Mouse (Mus musculus): Measurements from ENCODE around the gene Prm2. TPM values are rescaled to one million over a fixed set of nuclear protein-coding genes. Genes with fewer than 3 reads are reported as not detected.

Prm2 gene
- not detected for total RNA-seq (2021)
- long read RNA-seq, experiment 1 = 0 reads
- long read RNA-seq, experiment 2 = 0 reads

- DNase-seq = no peak
Observed at GRCm38 (mm10) chr16:10796034-10796433, at the start of gene Prm2. Gene Prm2 (minus strand): TSS chr16:10796134.

DNA sequence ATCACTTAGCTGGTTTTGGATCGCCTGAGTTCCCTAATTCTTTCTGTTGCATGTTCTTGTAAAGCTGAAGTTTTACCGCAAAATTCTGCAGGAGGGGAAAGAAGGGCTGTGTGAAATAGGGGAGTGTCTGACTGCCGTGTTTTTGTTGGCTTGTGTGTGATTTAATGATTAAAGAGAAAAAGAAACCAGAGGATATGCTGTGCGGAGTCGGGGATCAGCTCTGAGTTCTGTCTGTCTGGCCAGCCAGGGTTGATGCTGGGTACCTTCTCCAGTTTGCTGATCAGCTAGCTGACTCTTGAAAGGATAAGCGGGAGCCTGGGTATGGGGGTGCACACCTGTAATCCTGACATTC is 48.4 kb upstream of the Prm2 start:
- no peak for DNase-seq

GRCm38 (mm10) chr16:10843486-10844318 is 47.8 kb upstream of the Prm2 start:
- no peak for DNase-seq

- no peak for DNase-seq
Observed at GRCm38 (mm10) chr16:10842282-10842855, 46.4 kb upstream of the Prm2 start.

DNA sequence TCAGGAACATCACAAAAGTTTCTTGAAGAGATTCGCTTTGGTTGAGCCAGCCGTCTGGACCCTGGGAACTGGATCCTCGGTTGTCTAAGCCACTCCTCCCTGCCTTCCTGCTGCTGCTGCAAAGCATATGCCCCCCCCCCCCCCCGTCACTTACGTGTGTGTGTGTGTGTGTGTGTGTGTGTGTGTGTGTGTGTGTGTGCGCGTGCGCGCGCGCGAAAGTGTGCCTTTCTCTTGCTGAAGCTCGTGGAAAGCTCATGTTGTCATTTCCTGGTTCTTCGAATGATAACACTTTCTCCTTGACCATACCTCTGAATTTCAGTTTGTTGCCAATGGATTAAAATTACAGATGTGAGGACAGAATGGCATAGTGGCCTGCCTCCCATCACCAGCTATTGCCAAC is 44.1 kb upstream of the Prm2 start:
- DNase-seq = no peak

GRCm38 (mm10) chr16:10838487-10839245 is 42.7 kb upstream of the Prm2 start:
- DNase-seq = no peak

GRCm38 (mm10) chr16:10837903-10838302 is 42.0 kb upstream of the Prm2 start:
- no peak for DNase-seq

DNA sequence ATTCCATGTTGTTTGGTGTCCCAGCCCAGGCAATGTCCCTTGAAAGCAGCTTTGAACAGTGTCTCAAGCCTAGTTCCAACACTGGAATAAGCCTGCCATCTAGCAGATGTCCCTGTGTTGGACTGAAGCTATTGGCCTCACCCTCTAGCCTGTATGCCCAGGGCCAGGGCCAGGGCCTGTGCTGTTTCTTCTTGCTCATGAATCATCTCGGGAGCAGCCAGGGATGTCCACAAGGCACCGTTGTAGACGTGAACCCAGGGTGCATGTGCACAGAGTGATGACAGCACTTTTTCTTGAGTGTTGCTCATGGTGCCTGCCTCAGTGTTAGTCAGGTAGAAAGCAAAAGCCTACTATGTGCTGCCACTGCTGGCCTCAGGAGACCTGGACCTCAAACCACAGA is 41.3 kb upstream of the Prm2 start:
- DNase-seq = no peak

DNA sequence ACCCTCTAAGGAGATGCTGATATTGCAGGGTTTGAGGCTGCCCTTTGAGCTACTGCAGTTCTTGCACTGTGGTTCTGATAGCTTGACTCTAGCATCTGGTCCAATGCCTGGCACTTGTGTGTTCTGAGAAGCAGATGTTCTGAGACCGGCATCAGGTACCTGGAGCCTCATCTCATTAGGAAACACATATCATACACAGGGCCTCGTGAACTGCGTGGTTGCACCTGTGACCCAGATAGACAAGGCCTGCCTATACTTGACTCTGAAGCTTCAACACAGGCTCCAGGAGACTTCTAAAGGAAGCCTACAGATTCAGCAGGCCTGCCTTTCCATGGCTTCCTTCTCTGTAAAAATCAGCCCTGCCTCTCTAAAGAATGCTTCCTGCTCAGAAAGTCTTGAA is 40.5 kb upstream of the Prm2 start:
- DNase-seq = no peak

- DNase-seq = peak; percentile 86
Observed at GRCm38 (mm10) chr16:10834911-10835587, 39.1 kb upstream of the Prm2 start, which contains the start of gene Rmi2. Gene Rmi2 (plus strand): TSS chr16:10835059.

DNA sequence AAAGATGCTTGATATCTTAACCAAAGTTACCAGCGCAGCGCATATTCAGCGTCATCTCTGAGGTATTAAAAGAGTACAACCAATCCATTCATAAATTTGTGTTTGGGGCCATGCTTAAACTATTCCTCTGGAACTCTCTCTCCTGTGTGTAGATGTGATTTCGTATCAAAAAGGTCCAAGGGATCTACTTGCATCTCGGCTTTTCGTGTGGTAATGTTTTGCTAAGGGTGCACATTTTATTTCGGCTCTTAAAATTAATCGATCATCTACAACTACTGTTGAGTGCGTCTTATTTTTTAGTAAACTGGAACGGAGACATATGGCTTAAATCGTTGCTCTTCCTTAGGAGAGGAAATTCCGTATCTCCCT is 38.6 kb upstream of the Prm2 start:
- DNase-seq = no peak

DNA sequence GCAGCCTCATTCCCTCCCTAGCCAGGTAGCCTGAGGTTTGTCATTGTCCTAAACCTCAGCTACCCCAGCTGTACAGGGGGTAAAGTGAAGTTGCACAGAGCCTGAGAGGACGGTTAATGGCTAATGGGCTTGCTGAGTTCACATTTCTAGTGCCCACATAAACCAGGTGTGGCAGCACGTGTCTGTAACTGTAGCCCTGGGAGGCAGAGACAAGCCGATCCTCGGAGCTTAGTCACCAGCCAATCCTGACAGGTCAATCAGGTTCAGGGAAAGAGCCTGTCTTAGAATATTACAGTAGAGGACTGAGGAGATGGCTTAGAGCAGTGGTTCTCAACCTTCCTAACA is 32.5 kb upstream of the Prm2 start:
- DNase-seq = no peak

DNA sequence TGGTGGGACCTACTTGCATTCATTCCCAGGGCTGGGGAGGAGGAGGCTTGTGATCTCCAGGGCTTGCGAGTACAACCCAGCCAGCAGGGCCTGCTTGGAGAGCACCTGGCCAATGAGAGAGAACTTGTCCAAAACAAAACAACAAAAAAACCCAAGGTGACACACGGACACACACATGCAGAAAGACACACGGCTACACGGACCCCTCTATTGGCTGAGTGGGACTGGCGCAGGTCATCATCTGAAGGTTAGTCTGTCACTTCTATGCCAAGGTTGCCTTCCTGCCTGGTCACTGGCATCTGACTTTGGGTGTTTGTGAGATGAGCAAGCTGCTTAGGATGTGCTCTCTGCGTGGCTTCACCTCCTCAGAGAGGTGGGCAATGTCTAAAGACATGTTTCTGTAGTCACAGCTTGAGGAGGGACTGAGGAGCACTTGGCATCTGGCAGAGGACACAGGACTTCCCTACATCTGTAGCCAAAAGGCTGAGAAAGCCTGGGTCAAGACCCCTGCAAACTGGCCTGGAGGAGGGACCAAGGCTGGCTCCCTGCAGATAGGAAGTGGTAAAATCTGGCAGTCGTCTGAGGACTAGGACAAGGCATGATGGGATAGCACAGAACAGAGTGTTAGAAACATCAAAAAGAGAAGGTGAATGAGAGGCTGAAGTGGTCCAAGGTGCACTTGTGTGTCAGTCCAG is 32.0 kb upstream of the Prm2 start:
- DNase-seq = no peak

- no peak for DNase-seq
Observed at GRCm38 (mm10) chr16:10827269-10827668, 31.3 kb upstream of the Prm2 start.

GRCm38 (mm10) chr16:10825840-10826239 is 29.9 kb upstream of the Prm2 start:
- no peak for DNase-seq

DNA sequence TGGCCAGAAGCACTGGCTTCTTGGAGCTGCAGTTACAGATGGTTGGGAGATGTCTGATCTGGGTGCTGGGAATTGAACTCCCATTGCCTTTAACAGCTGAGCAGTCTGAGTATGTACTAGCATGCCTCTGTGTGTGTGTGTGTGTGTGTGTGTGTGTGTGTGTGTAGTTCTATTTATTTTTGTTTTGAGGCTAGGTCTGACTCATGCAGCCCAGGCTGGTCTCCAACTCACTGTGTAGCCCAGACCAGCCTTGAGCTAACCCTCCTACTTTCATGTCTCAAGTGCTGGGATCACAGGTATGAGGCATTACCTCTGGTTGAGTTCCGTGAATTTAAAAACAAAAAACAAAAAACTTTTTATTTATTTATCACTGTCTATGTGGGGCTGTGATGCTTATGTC is 28.6 kb upstream of the Prm2 start:
- DNase-seq = no peak

DNA sequence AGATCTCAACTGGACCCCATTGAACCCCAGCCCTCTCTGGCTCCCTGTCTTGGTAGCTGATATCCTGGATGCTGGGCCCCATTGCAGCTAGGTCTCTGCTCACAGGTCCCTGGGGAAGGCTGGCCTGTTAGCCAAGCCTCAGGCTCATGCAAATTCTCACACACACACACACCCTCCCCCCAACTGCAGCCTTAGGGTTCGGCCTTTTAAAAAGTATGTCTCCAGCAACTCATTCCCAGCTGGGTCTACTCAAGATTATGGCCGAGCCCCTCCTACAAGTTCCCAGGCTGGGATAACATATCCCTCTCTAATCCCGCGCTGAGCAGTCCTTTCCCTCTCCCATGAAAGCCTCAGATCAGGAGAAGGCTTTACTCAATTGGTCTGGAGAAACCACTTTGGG is 25.5 kb upstream of the Prm2 start:
- no peak for DNase-seq

- no peak for DNase-seq
Observed at GRCm38 (mm10) chr16:10819966-10820365, 24.0 kb upstream of the Prm2 start.

- DNase-seq = no peak
Observed at GRCm38 (mm10) chr16:10818579-10819135, 22.7 kb upstream of the Prm2 start.

DNA sequence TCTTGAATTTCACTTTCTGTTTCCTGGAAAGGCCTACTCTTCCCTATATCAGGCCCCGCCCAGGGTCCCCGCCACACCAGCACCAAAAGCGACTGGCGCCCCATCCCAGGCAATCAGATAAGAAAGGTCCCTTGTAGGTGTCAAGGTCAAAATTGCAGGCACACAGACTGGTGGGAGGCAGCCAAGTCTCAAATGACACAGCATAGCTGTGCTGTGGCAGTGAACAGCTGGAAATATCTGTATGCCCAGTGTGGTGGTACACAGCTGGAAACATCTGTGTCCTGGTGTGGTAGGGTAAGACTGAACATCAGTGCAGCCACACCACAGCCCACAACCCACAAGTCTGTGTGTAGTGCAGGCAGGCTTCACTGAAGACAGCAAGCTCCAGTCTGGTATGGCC is 18.9 kb upstream of the Prm2 start:
- DNase-seq = no peak

DNA sequence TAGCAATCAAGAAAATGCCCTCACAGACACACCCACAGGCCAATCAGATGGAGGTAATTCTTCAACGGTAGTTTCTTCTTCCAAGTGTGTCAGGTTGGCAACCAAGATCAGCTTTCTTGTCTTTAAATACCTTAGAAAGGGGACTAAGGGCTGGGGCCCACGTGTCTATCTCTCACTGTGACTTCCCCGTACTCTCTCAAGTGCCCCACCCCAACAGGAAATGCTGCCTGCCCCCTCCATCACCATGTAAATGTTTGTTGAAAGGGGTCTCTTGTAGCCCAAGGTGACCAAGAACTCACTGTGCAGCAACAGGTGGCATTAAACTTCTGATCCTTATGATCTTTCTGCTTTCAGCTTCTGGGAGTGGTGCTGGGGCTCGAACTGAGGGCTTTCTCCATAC is 17.8 kb upstream of the Prm2 start:
- no peak for DNase-seq

- no peak for DNase-seq
Observed at GRCm38 (mm10) chr16:10812865-10813371, 17.0 kb upstream of the Prm2 start, which contains the start of gene Gm11172. Gene Gm11172 (plus strand): TSS chr16:10812915.
